Mouse (Mus musculus): ENCODE data around the gene Hand1. TPM values are rescaled to one million over a fixed set of nuclear protein-coding genes. Genes with fewer than 3 reads are reported as not detected.
"Not testable (repeated sequence)": the region's sequence is repeated elsewhere in the genome, so short reads cannot be mapped to it uniquely, and the experiment has no call there.

The Hand1 gene
- polyA plus RNA-seq, 1 experiment = not detected

DNA sequence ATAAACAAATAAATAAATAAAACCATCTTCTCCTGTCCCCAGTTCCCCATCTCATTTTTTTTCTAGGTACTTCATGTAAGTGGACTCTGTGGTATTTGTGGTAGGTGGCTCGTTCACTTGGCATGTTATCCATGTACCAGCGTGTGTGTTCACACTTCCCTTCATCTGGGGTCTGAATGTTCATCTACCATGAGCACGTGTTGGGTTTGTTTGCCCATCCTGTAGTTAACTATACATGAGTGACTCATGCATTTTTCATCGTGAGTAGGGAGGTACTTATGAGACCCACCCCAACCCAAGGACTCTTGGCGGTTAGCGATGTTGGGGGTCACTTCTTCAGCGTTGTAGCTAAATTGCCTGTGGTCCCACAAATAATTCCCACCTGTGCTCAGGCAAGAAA lies 29.5 kb upstream of the Hand1 start:
- H3K27me3 ChIP-seq (ENCODE audit: control insufficient read depth, insufficient read depth, insufficient read length) = no peaks in the 10 kb centered on the region
- no peaks in the 10 kb centered on the region for H3K79me3 ChIP-seq (ENCODE audit: low read depth)
- no peaks in the 10 kb centered on the region for H3K79me2 ChIP-seq (ENCODE audit: control insufficient read depth, insufficient read depth)

DNA sequence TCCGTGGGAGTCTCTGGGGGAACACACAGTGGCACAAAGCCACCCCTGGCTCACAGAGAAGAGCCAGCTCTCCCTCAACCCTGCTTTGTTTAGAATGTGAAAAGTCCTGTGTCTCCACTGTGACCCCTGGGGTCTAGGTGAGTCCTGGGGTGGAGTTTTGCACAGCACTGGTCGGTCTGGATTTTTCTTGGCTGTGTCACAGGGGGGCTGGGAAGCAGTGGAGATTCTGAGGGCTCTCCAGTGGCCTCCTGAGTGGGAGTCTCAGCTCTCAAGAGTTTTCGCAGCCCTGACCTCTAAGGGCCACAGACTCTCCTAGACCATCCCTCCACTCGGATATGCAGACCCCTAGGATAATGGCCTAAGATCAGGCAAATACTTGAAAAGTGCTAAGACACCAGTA lies 25.1 kb upstream of the Hand1 start:
- Histone ChIP-seq H3K79me3 (ENCODE audit: low read depth) (no peaks in the 10 kb centered on the region), H3K4me3 (ENCODE audit: insufficient read depth, poor library complexity, severe bottlenecking) (no peak overlapping the region), H3ac (ENCODE audit: control insufficient read depth, insufficient read length, low read depth) (no peak overlapping the region), H3K79me2 (ENCODE audit: control insufficient read depth, insufficient read depth) (no peaks in the 10 kb centered on the region), H3K36me3 (ENCODE audit: control insufficient read depth, insufficient read depth) (no peaks in the 10 kb centered on the region), H3K27me3 (ENCODE audit: control insufficient read depth, insufficient read depth, insufficient read length) (no peaks in the 10 kb centered on the region)
- no peak for TF ChIP-seq USF1 (IDR thresholded peaks at IDR 0.05; ENCODE audit: low read depth)
- no peak for TF ChIP-seq FOSL1 (IDR thresholded peaks at IDR 0.05; ENCODE audit: insufficient read depth, low read length, poor library complexity, severe bottlenecking)
- no peak for TF ChIP-seq MAX (IDR thresholded peaks at IDR 0.05)
- TF ChIP-seq MYOD1 (IDR thresholded peaks at IDR 0.05; ENCODE audit: control insufficient read depth, insufficient read length, low read depth) = no peak
- no peak for TF ChIP-seq CTCF (IDR thresholded peaks at IDR 0.05; ENCODE audit: control insufficient read depth, insufficient read depth, insufficient read length)
- no peak for TF ChIP-seq CEBPB (IDR thresholded peaks at IDR 0.05; ENCODE audit: low read depth)
- no peak for TF ChIP-seq MYOG (IDR thresholded peaks at IDR 0.05; ENCODE audit: control insufficient read depth, extremely low read depth, insufficient read length)

More for the DNA sequence above, 29.5 kb upstream of the Hand1 start:
- no peak overlapping the region for H3K4me3 ChIP-seq (ENCODE audit: insufficient read depth, poor library complexity, severe bottlenecking)
- H3K36me3 ChIP-seq (ENCODE audit: control insufficient read depth, insufficient read depth) = no peaks in the 10 kb centered on the region
- no peak overlapping the region for H3ac ChIP-seq (ENCODE audit: control insufficient read depth, insufficient read length, low read depth)
- TF ChIP-seq USF1 (IDR thresholded peaks at IDR 0.05; ENCODE audit: low read depth) = no peak
- TF ChIP-seq MAX (IDR thresholded peaks at IDR 0.05) = no peak
- no peak for TF ChIP-seq FOSL1 (IDR thresholded peaks at IDR 0.05; ENCODE audit: insufficient read depth, low read length, poor library complexity, severe bottlenecking)
- no peak for TF ChIP-seq MYOD1 (IDR thresholded peaks at IDR 0.05; ENCODE audit: control insufficient read depth, insufficient read length, low read depth)
- TF ChIP-seq CEBPB (IDR thresholded peaks at IDR 0.05; ENCODE audit: low read depth) = no peak
- TF ChIP-seq MYOG (IDR thresholded peaks at IDR 0.05; ENCODE audit: control insufficient read depth, extremely low read depth, insufficient read length) = no peak
- TF ChIP-seq CTCF (IDR thresholded peaks at IDR 0.05; ENCODE audit: control insufficient read depth, insufficient read depth, insufficient read length) = no peak

DNA sequence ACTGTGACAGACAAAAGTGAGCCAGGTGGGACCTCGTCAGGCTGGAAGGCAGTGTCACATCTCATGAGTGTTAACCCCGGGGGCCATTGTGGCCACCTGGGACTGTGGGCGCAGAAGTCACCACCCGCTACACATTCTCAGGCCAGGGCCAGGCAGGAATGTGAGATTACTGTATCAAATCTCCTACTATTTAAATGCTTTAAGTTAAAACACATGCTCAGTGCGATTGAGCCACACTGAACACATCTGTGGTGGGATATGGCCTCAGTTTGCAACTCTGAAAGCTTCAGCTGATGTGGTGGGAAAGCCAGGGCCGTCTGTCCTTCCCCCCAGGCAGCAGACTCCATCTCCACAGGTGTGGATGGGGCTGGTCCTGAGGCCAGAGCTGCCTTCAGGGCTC lies 21.0 kb upstream of the Hand1 start:
- no peak overlapping the region for H3K4me3 ChIP-seq (ENCODE audit: insufficient read depth, poor library complexity, severe bottlenecking)
- H3ac ChIP-seq (ENCODE audit: control insufficient read depth, insufficient read length, low read depth) = no peak overlapping the region
- H3K79me3 ChIP-seq (ENCODE audit: low read depth) = no peaks in the 10 kb centered on the region
- H3K27me3 ChIP-seq (ENCODE audit: control insufficient read depth, insufficient read depth, insufficient read length) = no peaks in the 10 kb centered on the region
- no peak for TF ChIP-seq CEBPB (IDR thresholded peaks at IDR 0.05; ENCODE audit: low read depth)
- TF ChIP-seq FOSL1 (IDR thresholded peaks at IDR 0.05; ENCODE audit: insufficient read depth, low read length, poor library complexity, severe bottlenecking) = no peak
- TF ChIP-seq CTCF (IDR thresholded peaks at IDR 0.05; ENCODE audit: control insufficient read depth, insufficient read depth, insufficient read length) = no peak
- no peak for TF ChIP-seq USF1 (IDR thresholded peaks at IDR 0.05; ENCODE audit: low read depth)
- no peak for TF ChIP-seq MAX (IDR thresholded peaks at IDR 0.05)
- no peak for TF ChIP-seq MYOD1 (IDR thresholded peaks at IDR 0.05; ENCODE audit: control insufficient read depth, insufficient read length, low read depth)
- no peak for TF ChIP-seq MYOG (IDR thresholded peaks at IDR 0.05; ENCODE audit: control insufficient read depth, extremely low read depth, insufficient read length)
- no peaks in the 10 kb centered on the region for H3K79me2 ChIP-seq (ENCODE audit: control insufficient read depth, insufficient read depth)
- no peaks in the 10 kb centered on the region for H3K36me3 ChIP-seq (ENCODE audit: control insufficient read depth, insufficient read depth)

DNA sequence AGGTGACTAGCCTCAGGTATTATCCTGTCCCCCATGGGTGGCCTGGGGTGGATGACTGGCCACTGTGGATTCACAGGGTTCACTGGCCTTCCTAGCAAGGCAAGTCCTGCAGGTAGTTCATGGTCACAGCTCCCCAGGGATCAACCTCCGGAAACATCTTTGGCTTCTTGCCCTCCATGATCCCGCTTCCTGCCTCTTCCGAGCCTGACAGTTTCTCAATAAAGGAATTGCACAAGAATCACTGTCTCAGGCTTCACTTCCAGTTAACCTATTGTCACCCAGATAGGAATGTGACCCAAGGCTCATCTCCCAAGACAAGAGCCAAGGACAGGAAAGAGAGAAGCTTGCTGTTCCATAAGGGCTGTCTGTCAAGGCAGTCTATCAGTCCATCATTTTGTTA lies 18.3 kb upstream of the Hand1 start:
- Histone ChIP-seq H3K36me3 (ENCODE audit: control insufficient read depth, insufficient read depth) (no peaks in the 10 kb centered on the region), H3ac (ENCODE audit: control insufficient read depth, insufficient read length, low read depth) (no peak overlapping the region), H3K27me3 (ENCODE audit: control insufficient read depth, insufficient read depth, insufficient read length) (no peaks in the 10 kb centered on the region), H3K79me2 (ENCODE audit: control insufficient read depth, insufficient read depth) (no peaks in the 10 kb centered on the region), H3K79me3 (ENCODE audit: low read depth) (no peaks in the 10 kb centered on the region), H3K4me3 (ENCODE audit: insufficient read depth, poor library complexity, severe bottlenecking) (no peak overlapping the region)
- TF ChIP-seq MAX (IDR thresholded peaks at IDR 0.05) = no peak
- TF ChIP-seq CEBPB (IDR thresholded peaks at IDR 0.05; ENCODE audit: low read depth) = peak; percentile 95
- TF ChIP-seq MYOD1 (IDR thresholded peaks at IDR 0.05; ENCODE audit: control insufficient read depth, insufficient read length, low read depth) = no peak
- no peak for TF ChIP-seq FOSL1 (IDR thresholded peaks at IDR 0.05; ENCODE audit: insufficient read depth, low read length, poor library complexity, severe bottlenecking)
- TF ChIP-seq MYOG (IDR thresholded peaks at IDR 0.05; ENCODE audit: control insufficient read depth, extremely low read depth, insufficient read length) = no peak

DNA sequence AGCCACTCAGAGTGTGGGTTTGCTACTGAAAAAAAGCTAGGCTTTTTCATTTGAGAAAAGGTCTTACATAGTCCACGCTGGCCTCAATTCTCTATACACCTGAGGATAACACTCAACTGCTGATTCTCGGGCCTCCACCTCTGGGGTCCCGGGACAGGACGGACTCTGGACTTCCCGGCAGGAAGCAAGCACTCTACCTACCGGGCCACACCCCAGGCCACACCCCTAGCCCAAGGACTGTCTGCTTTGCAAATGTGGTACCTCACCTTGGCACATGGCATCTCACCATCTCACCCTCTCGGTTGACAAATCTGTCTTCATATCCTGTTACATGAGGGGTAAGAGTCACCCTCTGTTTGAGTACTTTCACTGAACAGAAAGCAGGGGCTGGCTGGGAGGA lies 17.7 kb upstream of the Hand1 start:
- no peak overlapping the region for H3ac ChIP-seq (ENCODE audit: control insufficient read depth, insufficient read length, low read depth)
- no peaks in the 10 kb centered on the region for H3K36me3 ChIP-seq (ENCODE audit: control insufficient read depth, insufficient read depth)
- no peaks in the 10 kb centered on the region for H3K79me3 ChIP-seq (ENCODE audit: low read depth)
- no peak overlapping the region for H3K4me3 ChIP-seq (ENCODE audit: insufficient read depth, poor library complexity, severe bottlenecking)
- no peaks in the 10 kb centered on the region for H3K79me2 ChIP-seq (ENCODE audit: control insufficient read depth, insufficient read depth)
- TF ChIP-seq MAX (IDR thresholded peaks at IDR 0.05) (no peak), FOSL1 (IDR thresholded peaks at IDR 0.05; ENCODE audit: insufficient read depth, low read length, poor library complexity, severe bottlenecking) (no peak), USF1 (IDR thresholded peaks at IDR 0.05; ENCODE audit: low read depth) (no peak), CTCF (IDR thresholded peaks at IDR 0.05; ENCODE audit: control insufficient read depth, insufficient read depth, insufficient read length) (no peak), MYOG (IDR thresholded peaks at IDR 0.05; ENCODE audit: control insufficient read depth, extremely low read depth, insufficient read length) (no peak), CEBPB (IDR thresholded peaks at IDR 0.05; ENCODE audit: low read depth) (no peak), MYOD1 (IDR thresholded peaks at IDR 0.05; ENCODE audit: control insufficient read depth, insufficient read length, low read depth) (no peak)
- H3K27me3 ChIP-seq (ENCODE audit: control insufficient read depth, insufficient read depth, insufficient read length) = peaks cover 3% of the 10 kb centered on the region

DNA sequence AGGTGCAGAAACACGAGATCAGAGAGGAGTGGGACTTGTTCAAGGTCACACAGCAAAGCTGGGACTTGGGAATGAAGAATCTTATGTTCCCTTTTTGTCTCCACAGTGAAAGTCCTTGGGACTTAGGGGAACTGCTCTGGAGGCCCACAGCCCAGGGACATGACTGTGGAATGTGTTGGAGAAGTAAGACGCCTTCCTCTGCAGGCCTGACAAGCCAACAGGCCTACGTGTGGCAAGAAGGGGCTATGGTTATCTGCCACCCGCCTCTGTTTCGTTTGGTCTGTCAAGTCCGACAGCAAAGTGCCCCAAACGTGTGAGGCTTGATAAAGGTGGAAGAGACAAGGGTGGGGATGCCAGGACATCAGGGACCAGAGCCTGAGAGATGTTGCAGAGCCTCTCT lies 14.8 kb upstream of the Hand1 start:
- no peaks in the 10 kb centered on the region for H3K36me3 ChIP-seq (ENCODE audit: control insufficient read depth, insufficient read depth)
- TF ChIP-seq MYOD1 (IDR thresholded peaks at IDR 0.05; ENCODE audit: control insufficient read depth, insufficient read length, low read depth) = no peak
- no peak for TF ChIP-seq MYOG (IDR thresholded peaks at IDR 0.05; ENCODE audit: control insufficient read depth, extremely low read depth, insufficient read length)
- TF ChIP-seq CEBPB (IDR thresholded peaks at IDR 0.05; ENCODE audit: low read depth) = no peak
- no peak for TF ChIP-seq USF1 (IDR thresholded peaks at IDR 0.05; ENCODE audit: low read depth)
- no peak for TF ChIP-seq MAX (IDR thresholded peaks at IDR 0.05)
- TF ChIP-seq FOSL1 (IDR thresholded peaks at IDR 0.05; ENCODE audit: insufficient read depth, low read length, poor library complexity, severe bottlenecking) = no peak
- H3K4me3 ChIP-seq (ENCODE audit: insufficient read depth, poor library complexity, severe bottlenecking) = no peak overlapping the region
- H3K79me3 ChIP-seq (ENCODE audit: low read depth) = no peaks in the 10 kb centered on the region
- peaks cover 7% of the 10 kb centered on the region for H3K27me3 ChIP-seq (ENCODE audit: control insufficient read depth, insufficient read depth, insufficient read length)
- no peak overlapping the region for H3ac ChIP-seq (ENCODE audit: control insufficient read depth, insufficient read length, low read depth)
- no peaks in the 10 kb centered on the region for H3K79me2 ChIP-seq (ENCODE audit: control insufficient read depth, insufficient read depth)

DNA sequence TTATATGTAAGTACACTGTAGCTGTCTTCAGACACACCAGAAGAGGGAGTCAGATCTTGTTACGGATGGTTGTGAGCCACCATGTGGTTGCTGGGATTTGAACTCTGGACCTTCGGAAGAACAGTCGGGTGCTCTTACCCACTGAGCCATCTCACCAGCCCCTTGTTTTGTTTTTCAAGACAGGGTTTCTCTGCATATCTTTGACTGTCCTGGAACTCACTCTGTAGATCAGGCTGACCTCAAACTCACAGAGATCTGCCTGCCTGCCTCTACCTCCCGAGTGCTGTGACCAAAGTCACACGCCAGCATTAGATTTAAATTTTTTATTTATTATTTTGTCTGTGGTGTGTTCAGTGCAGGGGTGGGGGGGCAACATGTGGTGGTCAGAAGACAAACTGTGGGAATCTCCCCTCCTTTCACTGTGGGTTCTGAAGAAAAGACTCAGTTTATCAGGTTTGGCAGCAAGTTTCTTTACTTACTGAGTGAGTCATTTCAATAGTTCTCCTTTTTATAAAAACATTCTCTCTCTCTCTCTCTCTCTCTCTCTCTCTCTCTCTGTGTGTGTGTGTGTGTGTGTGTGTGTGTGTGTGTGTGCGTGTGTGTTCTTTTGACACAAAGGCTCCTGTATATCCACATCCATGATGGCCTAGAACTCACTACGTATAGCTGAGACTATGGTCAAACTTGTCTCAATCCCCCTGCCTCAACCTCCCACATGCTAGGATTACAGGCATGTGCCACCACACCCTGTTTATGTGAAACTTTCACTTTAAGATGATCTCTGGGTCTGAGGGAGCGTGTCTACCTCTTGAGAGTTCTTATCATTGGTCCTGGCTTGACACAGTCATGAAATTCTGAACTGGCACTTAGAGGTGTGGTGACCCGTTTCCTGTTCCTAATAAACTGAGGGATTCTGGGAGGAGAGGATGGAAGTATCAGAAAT lies 14.1 kb upstream of the Hand1 start:
- H3ac ChIP-seq (ENCODE audit: control insufficient read depth, insufficient read length, low read depth); H3K27me3 ChIP-seq (ENCODE audit: control insufficient read depth, insufficient read depth, insufficient read length); H3K79me2 ChIP-seq (ENCODE audit: control insufficient read depth, insufficient read depth); H3K4me3 ChIP-seq (ENCODE audit: insufficient read depth, poor library complexity, severe bottlenecking); H3K79me3 ChIP-seq (ENCODE audit: low read depth); H3K36me3 ChIP-seq (ENCODE audit: control insufficient read depth, insufficient read depth): not testable (repeated sequence)

Measured in C2C12 (cell line).